In genomic region chr13:73347922-73348650, GRCm38 (mm10) we compare ENCODE assay signal across 21 mouse cellular contexts.
"Had no signal": no experiment of that assay in that cellular context is flagged by ENCODE, and none has a peak within 500 bp of the region (broad histone marks: within the 10 kb centered on the region; RNA-seq: fewer than 3 reads in every experiment).

No protein-coding gene starts in this region.

- H3K27me3 ChIP-seq: limb, embryonic 15.5 days; midbrain, embryonic 13.5 days; neural tube, embryonic 13.5 days had no signal

- H3K4me2 ChIP-seq: kidney, embryonic 15.5 days; limb, embryonic 12.5 days; limb, embryonic 15.5 days; liver, embryonic 11.5 days; midbrain, embryonic 13.5 days; neural tube, embryonic 13.5 days had no signal

- H3K36me3 ChIP-seq: kidney, embryonic 15.5 days; limb, embryonic 12.5 days; limb, embryonic 15.5 days; midbrain, embryonic 10.5 days; midbrain, embryonic 13.5 days; neural tube, embryonic 13.5 days had no signal

- H3K9ac ChIP-seq: kidney, embryonic 15.5 days; limb, embryonic 12.5 days; limb, embryonic 15.5 days; liver, embryonic 14.5 days; liver, postnatal 0 days; midbrain, embryonic 13.5 days; neural tube, embryonic 13.5 days had no signal

- H3K4me3 ChIP-seq: kidney, embryonic 15.5 days; left cerebral cortex, adult 2 months; limb, embryonic 12.5 days; limb, embryonic 15.5 days; megakaryocyte, embryonic 14.5 days; midbrain, embryonic 10.5 days; midbrain, embryonic 13.5 days; myocyte; neural tube, embryonic 13.5 days had no signal

- DNase-seq: kidney, adult 11 months; kidney, adult 8-10 months; kidney, postnatal 10 days; kidney, postnatal 36 days; layer of hippocampus, postnatal 36 days; left cerebral cortex, postnatal 4 days; liver, postnatal 0 days; thymus, adult 18-20 months; thymus, postnatal 36 days had no signal

- H3K9me3 ChIP-seq: kidney, embryonic 15.5 days; limb, embryonic 12.5 days; limb, embryonic 15.5 days; megakaryocyte, embryonic 14.5 days; midbrain, embryonic 10.5 days; midbrain, embryonic 13.5 days; neural tube, embryonic 13.5 days had no signal

- ATAC-seq: liver, postnatal 0 days; midbrain, embryonic 13.5 days; midbrain, embryonic 16.5 days had no signal

- H3K27ac ChIP-seq: kidney, embryonic 15.5 days; left cerebral cortex, adult 2 months; limb, embryonic 12.5 days; limb, embryonic 15.5 days; liver, embryonic 14.5 days; midbrain, embryonic 13.5 days; neural tube, embryonic 13.5 days had no signal

- H3K4me1 ChIP-seq: limb, embryonic 12.5 days; limb, embryonic 15.5 days; midbrain, embryonic 13.5 days; neural tube, embryonic 13.5 days had no signal
